Mouse (Mus musculus) brown adipose tissue, adult 24 weeks (tissue): ENCODE results near the gene Defb28. TPM values are rescaled to one million over a fixed set of nuclear protein-coding genes. Genes with fewer than 3 reads are reported as not detected.

Experiments
- H3K27ac ChIP-seq: fragments of 200-500 bp; replicated peaks from 2 replicates; pipeline ENCODE4 v1.5.1; 2012; ENCODE audit warnings: low read depth, mild to moderate bottlenecking, low read length
- H3K4me1 ChIP-seq: fragments of 200-500 bp; 2 replicates; pipeline ENCODE4 v1.6.1; 2012; ENCODE audit warnings: low read length, mixed read lengths; ENCODE audit not compliant: control insufficient read depth, insufficient read depth, insufficient read length
- H3K4me3 ChIP-seq: fragments of 200-500 bp; 2 replicates; pipeline ENCODE4 v1.5.1; 2012; ENCODE audit warnings: low read depth, mild to moderate bottlenecking, low read length, moderate library complexity; ENCODE audit not compliant: insufficient read depth
- polyA plus RNA-seq: library from polyadenylated mRNA; stranded (reverse); fragments of >200 nt; gene quantifications from 2 replicates; pipeline ENCODE4 v1.2.4, GENCODE M21; 2012; ENCODE audit not compliant: missing spikeins, insufficient read depth, insufficient read length

Defb28 gene
- polyA plus RNA-seq, result not detected in 2 replicates

DNA sequence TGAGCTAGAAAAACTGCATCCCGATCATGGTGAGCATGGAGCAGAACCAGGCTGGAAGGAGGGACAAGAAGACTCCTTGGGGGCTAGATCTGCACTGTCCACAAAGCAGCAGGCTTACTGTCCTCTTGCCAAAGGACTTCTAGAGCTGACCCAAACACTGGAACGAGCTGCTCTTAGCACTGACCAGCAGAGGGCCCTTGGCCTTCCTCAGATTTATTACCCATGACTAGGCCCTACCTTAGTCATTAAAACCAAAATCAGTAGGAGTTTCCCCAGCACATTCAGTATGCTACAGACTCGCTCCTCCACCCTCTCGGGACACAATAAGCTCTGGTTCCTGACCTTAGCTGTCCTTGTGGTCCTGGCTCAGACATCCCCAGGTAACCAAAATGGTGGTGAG, at the start of gene Defb28:
TSS of gene Defb28 (plus strand) at position 275 of the 400 bp plus-strand sequence.
- Histone ChIP-seq H3K4me3 (no peak within 1 kb of the TSS), H3K4me1 (no peaks in the 10 kb centered on the region), H3K27ac (no peak within 1 kb of the TSS)

DNA sequence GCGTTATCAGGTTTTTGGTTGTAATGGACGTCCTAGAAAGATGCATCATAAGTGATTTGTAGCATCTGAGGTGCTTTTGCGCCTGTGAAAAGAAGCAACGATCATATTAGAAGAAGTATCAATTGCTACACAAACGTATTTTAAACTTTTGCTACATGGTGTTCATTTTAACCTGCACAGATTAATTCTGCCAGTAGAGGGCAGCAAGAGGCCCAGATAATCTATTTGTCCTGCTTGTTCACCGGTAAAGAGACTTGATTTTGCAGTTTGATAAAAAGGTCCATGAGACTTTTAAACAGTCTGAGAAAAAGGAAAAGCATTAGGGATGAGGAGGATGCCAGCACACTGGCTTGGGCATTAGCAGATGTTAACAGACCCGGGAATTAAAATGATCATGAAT, 47.1 kb upstream of the Defb28 start:
- H3K4me3 ChIP-seq, result no peak overlapping the region
- H3K27ac ChIP-seq, result no peak overlapping the region
- no peaks in the 10 kb centered on the region for H3K4me1 ChIP-seq

GRCm38 (mm10) chr2:152472434-152472833, 45.6 kb upstream of the Defb28 start:
- no peaks in the 10 kb centered on the region for H3K4me1 ChIP-seq
- no peak overlapping the region for H3K27ac ChIP-seq
- no peak overlapping the region for H3K4me3 ChIP-seq

DNA sequence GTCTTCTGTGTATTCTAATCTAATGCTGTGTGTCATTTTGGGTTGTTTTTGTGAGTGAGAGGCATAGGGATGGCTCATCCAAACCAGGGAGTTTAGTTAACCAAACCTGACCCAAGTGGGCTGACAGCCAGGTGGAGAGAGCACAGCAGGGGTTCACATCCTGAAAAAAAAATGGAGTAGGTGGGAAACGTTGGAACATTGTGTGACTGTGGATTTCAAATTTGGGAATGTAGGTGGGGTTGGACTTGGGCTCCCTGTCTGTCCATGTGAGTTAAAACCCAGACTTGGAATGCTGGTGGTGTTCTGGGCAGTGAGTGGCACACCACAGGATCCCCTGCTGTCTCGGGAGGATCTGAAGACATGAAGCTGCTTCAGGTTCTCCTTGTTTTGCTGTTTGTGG, 41.3 kb upstream of the Defb28 start, which contains the start of gene Defb20:
TSS of gene Defb20 (plus strand) at position 301 of the 400 bp plus-strand sequence.
- H3K4me3 ChIP-seq, result no peak within 1 kb of the TSS
- H3K4me1 ChIP-seq, result no peaks in the 10 kb centered on the region

DNA sequence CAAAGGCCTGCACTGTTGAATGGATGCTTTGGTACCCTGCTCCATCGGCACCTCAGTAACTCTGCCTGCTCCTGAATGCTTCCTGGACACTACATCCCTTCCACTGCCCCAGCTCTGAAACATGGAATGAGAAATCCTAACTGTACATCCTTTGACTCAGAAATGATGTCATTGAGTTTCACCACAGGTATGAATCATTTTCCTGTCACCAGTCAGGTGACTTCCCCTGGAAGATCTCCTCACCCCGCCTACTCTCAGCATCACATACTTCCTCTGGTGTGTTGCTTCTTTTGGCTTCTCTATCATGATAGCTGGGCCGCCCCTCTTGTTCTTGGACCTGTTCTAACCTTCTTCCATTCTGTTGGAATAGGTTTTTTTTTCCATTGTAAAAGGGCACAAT, 37.2 kb upstream of the Defb28 start:
- Histone ChIP-seq H3K4me1 (no peaks in the 10 kb centered on the region), H3K27ac (no peak overlapping the region), H3K4me3 (no peak overlapping the region)

More for the DNA sequence above, 41.3 kb upstream of the Defb28 start, which contains the start of gene Defb20:
- H3K27ac ChIP-seq, result no peak within 1 kb of the TSS

DNA sequence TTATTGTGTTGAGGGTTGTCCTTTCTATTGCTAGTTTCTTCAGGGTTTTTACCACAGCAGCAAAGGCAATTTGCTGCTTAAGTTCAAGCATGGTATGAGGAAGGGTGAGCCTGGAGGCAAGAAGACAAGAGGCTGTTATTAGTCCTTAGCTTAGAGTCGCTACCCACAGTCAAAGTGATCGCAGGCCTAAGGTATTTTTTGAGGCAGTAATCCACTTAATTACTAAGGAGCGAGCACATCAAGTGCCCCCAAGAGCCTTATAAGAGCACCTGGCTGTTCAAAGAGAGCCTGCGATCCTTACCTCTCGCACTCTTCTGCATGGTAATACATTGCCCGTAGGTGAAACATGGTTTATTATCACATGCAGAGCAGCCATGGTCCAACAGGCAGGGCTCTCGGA, 36.3 kb upstream of the Defb28 start:
- no peak overlapping the region for H3K4me3 ChIP-seq

GRCm38 (mm10) chr2:152487024-152487423, 31.0 kb upstream of the Defb28 start:
- Histone ChIP-seq H3K4me3 (no peak overlapping the region), H3K4me1 (no peaks in the 10 kb centered on the region), H3K27ac (no peak overlapping the region)

More for the DNA sequence above, 36.3 kb upstream of the Defb28 start:
- H3K4me1 ChIP-seq, result no peaks in the 10 kb centered on the region
- H3K27ac ChIP-seq, result no peak overlapping the region

DNA sequence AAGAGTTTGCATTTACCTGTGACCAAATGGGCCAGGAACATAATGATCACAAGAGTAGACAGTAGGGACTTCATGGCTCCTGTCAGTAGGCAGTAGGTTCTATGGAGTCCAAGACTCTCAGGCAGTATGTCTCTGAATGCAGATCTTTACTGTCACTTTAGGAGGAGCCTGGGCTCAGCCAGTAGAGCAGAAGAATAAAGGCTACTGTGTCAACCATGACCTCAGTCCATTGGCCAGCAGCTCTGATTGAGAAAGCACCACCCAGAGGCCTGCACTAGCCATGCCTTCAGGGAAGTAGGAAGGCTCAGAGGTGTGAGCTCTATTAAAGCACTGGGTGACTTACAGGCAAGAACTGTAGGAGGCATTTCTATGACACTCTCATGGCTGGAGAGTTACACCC, 28.0 kb upstream of the Defb28 start, which contains the start of gene Defb22:
TSS of gene Defb22 (minus strand) at position 101 of the 400 bp plus-strand sequence.
- H3K4me3 ChIP-seq, result no peak within 1 kb of the TSS
- H3K4me1 ChIP-seq, result no peaks in the 10 kb centered on the region
- H3K27ac ChIP-seq, result no peak within 1 kb of the TSS

GRCm38 (mm10) chr2:152493151-152493550, 24.9 kb upstream of the Defb28 start:
- no peaks in the 10 kb centered on the region for H3K4me1 ChIP-seq
- H3K27ac ChIP-seq, result no peak overlapping the region
- no peak overlapping the region for H3K4me3 ChIP-seq

- Histone ChIP-seq H3K4me1 (no peaks in the 10 kb centered on the region), H3K27ac (no peak overlapping the region), H3K4me3 (no peak overlapping the region)
These were observed 20.0 kb upstream of the Defb28 start for GRCm38 (mm10) chr2:152498020-152498419.

GRCm38 (mm10) chr2:152500204-152500862, 17.7 kb upstream of the Defb28 start:
- no peaks in the 10 kb centered on the region for H3K4me1 ChIP-seq

GRCm38 (mm10) chr2:152500863-152501229, 17.2 kb upstream of the Defb28 start:
- Histone ChIP-seq H3K4me1 (no peaks in the 10 kb centered on the region), H3K4me3 (no peak overlapping the region), H3K27ac (no peak overlapping the region)

More at GRCm38 (mm10) chr2:152500204-152500862, 17.7 kb upstream of the Defb28 start:
- Histone ChIP-seq H3K4me3 (no peak overlapping the region), H3K27ac (no peak overlapping the region)

GRCm38 (mm10) chr2:152503950-152504349, 14.1 kb upstream of the Defb28 start:
- Histone ChIP-seq H3K27ac (no peak overlapping the region), H3K4me3 (no peak overlapping the region), H3K4me1 (no peaks in the 10 kb centered on the region)

GRCm38 (mm10) chr2:152511592-152511991, 6.5 kb upstream of the Defb28 start, which contains the start of gene Defb26:
Gene Defb26 (minus strand): TSS chr2:152511692.
- Histone ChIP-seq H3K4me3 (no peak within 1 kb of the TSS), H3K27ac (no peak within 1 kb of the TSS), H3K4me1 (no peaks in the 10 kb centered on the region)

DNA sequence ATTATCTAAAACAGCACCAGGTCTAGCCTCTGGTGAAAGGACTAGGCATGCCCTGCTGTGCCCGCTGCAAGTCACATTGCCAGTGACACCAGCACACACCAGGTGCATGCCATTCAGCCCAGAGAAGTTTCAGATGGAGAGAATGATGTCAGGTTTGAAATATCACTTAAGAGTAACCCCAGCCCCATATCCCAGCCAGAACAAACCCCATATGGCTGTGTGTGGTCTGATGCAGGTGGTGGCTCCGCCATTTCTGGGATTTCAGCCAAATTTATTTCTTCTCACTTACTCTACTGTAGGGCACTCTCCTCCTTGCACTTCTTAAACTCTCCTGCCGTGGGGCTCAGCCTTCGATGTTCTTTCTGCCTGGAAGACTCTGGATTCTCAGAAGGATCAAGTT, 2.0 kb upstream of the Defb28 start:
- no peak overlapping the region for H3K4me3 ChIP-seq
- no peaks in the 10 kb centered on the region for H3K4me1 ChIP-seq
- no peak overlapping the region for H3K27ac ChIP-seq
